Mouse (Mus musculus): ENCODE measurements around the gene B3gnt3. TPM values are rescaled to one million over a fixed set of nuclear protein-coding genes. Genes with fewer than 3 reads are reported as not detected.
"Not testable (repeated sequence)": the region's sequence is repeated elsewhere in the genome, so short reads cannot be mapped to it uniquely, and the experiment has no call there.

B3gnt3 gene
- total RNA-seq, 2 experiments from 2014 or later: 4.9 to 5.9 TPM

GRCm38 (mm10) chr8:71711574-71711973, 10.0 kb upstream of the B3gnt3 start:
- no peak for DNase-seq

GRCm38 (mm10) chr8:71709800-71710446, 8.3 kb upstream of the B3gnt3 start:
- peak; percentile 69 to 91 for DNase-seq

- DNase-seq: no peak
These were observed 7.7 kb upstream of the B3gnt3 start for GRCm38 (mm10) chr8:71709134-71709799.

DNA sequence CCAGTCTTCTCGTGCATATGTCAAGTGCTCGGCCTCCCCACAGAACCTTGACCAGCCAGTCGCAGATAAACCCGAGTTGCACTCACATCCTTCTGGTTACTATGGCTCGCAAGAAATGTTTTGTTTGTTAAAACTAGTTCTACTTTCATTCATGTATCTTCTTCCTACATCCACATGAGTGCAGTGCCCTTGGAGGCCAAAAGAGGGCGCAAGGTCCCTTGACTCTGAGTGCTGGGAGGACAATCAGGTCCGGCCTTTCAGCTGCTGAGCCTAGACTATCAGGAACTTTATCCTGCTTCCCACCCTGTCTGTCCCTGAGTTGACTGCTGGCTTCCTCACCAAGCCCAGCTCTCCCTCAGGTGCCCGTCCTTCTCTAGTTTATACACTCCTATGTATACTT, 6.3 kb upstream of the B3gnt3 start:
- DNase-seq: peak in 1 of 2 experiments; percentile 60

DNA sequence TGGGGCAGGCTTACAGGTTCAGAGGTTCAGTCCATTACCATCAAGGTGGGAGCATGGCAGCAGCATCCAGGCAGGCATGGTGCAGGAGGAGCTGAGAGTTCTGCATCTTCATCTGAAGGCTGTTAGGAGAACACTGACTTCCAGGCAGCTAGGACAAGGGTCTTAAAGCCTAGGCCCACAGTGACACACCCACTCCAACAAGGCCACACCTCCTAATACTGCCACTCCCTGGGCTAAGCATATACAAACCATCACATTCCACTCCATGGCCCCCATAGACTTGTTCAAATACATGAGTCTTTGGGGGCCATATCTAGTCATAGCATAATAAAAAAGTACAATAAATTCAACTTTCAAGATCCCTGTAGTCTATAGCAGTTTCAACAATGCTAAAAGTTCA, 1.8 kb upstream of the B3gnt3 start:
- DNase-seq: not testable (repeated sequence)

- DNase-seq: no peak
These were observed 1.3 kb upstream of the B3gnt3 start for GRCm38 (mm10) chr8:71702923-71703322.

DNA sequence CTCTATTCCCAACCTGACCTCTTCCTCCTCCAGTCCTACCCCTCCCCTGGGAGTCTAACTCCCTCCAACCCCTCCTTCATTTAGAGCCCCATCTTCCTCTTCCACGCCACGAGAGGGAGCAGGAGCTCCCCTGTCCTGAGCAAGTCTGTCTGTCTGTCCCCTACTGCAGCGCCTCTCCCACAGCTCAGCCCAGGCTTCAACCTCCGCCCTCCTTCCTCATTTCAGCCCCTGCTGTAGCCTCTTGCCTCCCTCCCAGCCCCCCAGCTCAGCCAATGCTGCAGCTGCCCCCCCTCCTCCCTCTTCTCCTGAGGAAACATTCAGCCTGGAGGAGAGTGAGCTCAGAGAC, 471 bp upstream of the B3gnt3 start:
- no peak for DNase-seq

DNA sequence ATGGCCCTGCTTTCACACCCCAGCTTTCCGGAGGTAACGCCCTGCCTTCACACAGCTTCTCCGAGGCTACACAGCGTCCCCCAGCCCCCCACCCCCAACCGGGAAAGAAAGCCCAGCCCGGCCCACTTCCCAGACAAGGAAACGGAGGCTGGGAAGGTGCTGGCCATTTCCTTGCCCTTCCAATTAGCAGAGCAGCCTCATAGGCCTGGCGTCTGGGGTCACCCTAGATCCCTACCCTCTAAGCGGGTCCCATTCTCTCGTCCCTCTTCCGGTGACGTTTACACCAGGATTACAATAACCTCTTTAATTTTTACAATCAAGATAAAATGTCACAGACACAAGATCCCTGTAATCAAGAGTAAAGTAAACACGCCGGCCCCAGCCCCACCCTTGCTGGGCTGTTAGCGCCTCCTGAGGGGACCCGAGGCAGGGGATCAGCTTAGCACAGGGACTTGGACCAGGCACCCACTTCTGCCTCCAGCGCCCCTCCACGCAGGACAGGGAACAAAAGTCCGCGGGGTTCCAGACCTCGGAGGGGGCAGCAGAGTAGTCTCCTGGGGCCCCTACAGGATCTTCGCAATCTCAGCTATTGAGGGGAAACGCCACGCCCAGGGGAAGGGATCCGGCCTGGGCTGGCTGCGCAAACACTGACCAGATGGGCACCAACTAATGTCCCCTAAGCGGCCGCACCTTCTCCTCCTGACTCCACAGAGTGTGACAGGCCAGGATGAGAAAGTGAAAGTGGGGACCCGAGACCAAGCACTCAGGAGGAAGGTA, 908 bp downstream of the B3gnt3 start:
- DNase-seq: peak; percentile 59 to 78

DNA sequence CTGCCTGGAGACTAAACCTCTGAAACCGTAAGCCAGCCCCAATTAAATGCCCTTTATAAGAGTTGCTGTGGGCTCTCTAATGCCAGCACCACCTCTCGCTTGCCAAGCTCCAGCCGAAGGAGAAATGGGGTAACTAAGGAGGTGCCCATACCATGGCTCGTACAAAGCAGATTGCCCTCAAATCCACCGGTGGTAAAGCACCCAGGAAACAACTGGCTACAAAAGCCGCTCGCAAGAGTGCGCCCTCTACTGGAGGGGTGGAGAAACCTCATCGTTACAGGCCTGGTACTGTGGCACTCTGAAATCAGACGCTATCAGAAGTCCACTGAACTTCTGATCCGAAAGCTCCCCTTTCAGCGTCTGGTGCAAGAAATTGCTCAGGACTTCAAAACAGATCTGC, 6.1 kb downstream of the B3gnt3 start:
- not testable (repeated sequence) for DNase-seq

- no peak for DNase-seq
These were observed 8.2 kb downstream of the B3gnt3 start for GRCm38 (mm10) chr8:71693166-71694041.

GRCm38 (mm10) chr8:71692509-71692908, 9.1 kb downstream of the B3gnt3 start:
- DNase-seq: no peak

DNA sequence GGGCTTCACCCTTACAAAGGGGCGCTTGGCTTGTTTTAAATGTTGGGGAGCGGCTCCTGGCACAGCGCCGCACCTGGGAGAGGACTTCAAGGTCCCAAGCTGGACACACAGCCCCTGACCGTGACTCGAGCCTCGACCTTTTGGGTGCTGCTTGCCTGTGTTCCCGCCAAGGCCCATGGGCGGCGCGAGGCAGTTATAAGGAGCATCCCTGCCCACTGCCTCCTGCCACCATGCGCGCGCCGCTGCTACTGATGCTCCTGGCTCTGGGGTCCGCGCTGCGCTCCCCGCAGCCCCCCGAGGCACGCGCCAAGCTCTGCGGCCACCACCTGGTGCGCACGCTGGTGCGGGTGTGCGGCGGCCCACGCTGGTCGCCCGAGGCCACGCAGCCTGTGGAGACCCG, 12.6 kb downstream of the B3gnt3 start, which contains the start of gene Insl3:
TSS of gene Insl3 (plus strand) at position 187 of the 400 bp plus-strand sequence.
- no peak for DNase-seq

DNA sequence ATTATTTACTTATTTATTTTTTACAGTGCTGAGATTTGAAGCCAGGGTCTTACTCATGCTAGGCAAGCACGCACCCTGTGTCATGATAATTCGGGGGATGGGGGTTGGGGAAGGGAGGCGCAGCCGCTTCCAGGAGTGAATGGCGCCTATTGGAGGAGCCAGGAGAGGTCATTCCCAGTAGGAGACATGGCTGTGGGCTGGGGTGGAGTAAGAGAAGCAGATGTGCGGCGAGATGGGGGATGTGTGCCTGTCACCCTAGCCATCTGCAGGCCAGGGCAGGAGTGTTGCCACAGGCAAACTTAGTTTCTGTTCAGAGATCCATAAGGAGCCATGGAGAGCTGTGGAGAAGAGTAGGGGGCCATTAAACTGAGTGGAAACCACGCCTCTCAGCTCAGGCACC, 14.0 kb downstream of the B3gnt3 start:
- no peak for DNase-seq

DNA sequence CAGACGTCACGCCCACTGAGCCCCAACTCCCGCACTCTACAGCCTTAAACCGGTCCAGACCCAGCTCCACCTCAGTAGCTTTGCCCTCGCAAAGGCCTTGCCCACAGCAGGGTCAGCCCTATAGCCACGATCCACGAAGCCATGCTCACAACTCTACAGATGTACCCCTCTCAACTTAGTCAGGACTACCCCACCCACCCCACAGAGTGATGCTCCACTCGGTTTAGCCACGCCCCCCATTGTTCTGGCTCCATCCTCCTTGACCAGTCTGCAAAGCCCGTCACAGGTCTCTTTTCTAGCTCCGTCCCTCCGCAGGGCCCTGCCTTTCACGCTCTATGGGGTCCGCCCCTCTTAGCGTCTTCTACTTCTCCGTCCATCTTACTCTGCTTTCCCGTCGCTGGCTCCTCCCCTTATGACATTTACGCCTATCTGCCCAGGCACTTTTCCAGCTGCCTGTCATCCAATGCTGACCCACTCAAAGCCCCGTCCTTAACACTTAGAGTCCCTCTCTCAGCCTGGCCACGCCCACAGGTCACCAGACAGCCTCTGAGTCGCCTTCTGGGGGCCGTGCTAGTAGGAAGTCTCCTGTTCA, 15.3 kb downstream of the B3gnt3 start:
- DNase-seq: peak in 1 of 2 experiments; percentile 11

DNA sequence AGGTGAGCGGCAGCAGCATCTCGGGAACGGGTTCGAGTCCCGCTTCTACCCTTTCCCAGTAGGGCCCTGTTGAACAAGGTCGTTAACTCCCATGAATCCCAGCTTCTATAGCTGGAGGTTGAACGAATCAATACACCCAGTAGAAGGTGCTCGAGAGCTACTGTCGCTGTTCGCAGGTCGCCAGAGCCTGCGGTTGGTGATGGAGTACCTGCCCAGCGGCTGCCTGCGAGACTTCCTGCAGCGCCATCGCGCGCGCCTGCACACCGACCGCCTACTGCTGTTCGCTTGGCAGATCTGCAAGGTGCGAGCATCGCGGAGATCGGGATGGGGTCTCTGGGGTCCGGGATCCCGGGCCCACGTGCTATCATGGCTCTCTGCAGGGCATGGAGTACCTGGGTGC, 16.0 kb downstream of the B3gnt3 start:
- peak in 1 of 2 experiments; percentile 1 for DNase-seq

GRCm38 (mm10) chr8:71684701-71685100, 16.9 kb downstream of the B3gnt3 start:
- DNase-seq: no peak

- DNase-seq: peak in 1 of 2 experiments; percentile 1
These were observed 18.8 kb downstream of the B3gnt3 start for GRCm38 (mm10) chr8:71682832-71683231.

GRCm38 (mm10) chr8:71681369-71681915, 20.1 kb downstream of the B3gnt3 start:
- no peak for DNase-seq

DNA sequence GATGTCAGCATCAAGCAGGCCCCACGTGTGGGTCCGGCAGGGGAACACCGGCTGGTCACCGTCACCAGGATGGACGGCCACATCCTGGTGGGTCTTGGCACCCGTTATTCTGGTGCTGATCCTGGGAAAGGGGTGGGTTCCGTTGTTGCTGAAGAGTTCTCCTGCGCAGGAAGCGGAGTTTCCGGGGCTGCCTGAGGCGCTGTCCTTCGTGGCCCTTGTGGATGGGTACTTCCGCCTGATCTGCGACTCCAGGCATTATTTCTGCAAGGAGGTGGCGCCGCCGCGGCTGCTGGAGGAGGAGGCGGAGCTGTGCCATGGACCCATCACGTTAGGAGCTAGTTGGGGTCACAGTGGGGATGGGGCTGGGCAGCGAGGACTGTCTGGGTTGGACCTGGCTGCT, 21.1 kb downstream of the B3gnt3 start:
- peak in 1 of 2 experiments; percentile 9 for DNase-seq

- peak; percentile 56 to 61 for DNase-seq
These were observed 21.9 kb downstream of the B3gnt3 start for GRCm38 (mm10) chr8:71679550-71680168.

DNA sequence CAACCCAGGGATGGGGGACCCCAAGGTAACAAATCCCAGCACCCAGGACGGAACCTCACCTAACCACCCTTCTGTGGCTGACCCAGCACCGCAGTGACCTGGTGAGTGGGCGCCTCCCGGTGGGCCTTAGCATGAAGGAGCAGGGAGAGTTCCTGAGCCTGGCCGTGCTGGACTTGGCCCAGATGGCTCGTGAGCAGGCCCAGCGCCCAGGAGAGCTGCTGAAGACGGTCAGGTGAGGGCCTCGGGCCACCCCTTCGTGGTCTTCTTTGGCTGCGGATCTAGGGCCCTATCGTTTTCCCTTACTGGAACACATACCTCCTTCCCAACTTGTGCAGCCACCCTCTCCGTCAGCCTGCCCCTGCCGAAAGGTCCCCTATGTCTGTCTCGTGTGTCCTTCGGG, 22.5 kb downstream of the B3gnt3 start:
- no peak for DNase-seq

All from heart, adult 18-20 months (tissue).